Mouse (Mus musculus): ENCODE results near the gene Mrpl11. TPM values are rescaled to one million over a fixed set of nuclear protein-coding genes. Genes with fewer than 3 reads are reported as not detected.

Mrpl11 gene
- polyA plus RNA-seq, 1 experiment from 2014 or later: 93.4 TPM

DNA sequence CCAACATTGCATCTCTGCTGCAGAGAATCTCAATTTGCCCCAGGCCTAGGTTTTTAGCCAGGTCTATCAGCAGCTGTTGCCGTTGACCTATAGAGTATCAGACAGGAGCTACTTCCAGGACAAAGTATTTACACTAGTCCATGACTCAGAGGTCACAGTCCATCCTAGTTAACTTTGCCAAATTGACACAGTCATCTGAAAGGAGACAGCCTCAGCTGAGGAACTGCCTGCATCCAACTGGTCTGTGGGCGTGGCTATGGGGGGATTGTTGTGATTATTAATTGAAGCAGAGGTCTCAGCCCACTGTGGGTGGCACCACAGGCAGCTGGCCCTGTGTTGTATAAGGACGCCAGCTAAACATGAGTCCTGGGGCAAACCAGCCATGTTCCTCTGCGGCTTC lies 43.0 kb downstream of the Mrpl11 start:
- no peaks in the 10 kb centered on the region for H3K27me3 ChIP-seq (ENCODE audit: control insufficient read depth, insufficient read depth, low read depth, low read length)
- WGBS: 65% methylated on average over 4 of the region's 4 CpGs
- no peaks in the 10 kb centered on the region for H3K9me3 ChIP-seq (ENCODE audit: control insufficient read depth, low read length)
- no peak overlapping the region for H3K4me2 ChIP-seq (ENCODE audit: low read depth, low read length)
- peaks cover 8% of the 10 kb centered on the region for H3K4me1 ChIP-seq (replicated peaks; ENCODE audit: control insufficient read depth, insufficient read depth, low read length)
- no peak for ATAC-seq (ENCODE audit: low read depth)
- no peak overlapping the region for H3K27ac ChIP-seq (ENCODE audit: low read length)
- no peak overlapping the region for H3K9ac ChIP-seq (ENCODE audit: low read length)
- no peak overlapping the region for H3K4me3 ChIP-seq (ENCODE audit: low read length)
- H3K36me3 ChIP-seq (ENCODE audit: control insufficient read depth, insufficient read depth, low read length): no peaks in the 10 kb centered on the region

DNA sequence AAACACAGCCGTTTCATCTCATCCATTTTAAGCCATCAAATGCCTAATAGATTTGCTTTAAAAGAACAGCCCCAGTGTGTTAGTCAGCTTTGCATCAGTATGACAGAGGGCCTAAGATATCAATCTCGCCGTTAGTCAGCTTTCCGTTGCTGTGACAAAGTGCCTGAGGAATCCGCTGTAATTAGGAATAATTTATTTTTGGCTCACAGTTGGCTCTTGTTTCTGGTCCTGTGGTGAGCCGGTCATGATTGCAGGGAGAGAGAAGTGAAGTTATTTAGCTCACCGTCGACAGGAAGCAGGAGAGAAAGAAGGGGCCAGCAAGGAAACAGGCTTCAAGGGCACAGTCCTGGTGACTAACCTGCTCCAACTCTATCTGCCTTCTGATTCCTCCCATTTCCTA lies 51.2 kb downstream of the Mrpl11 start:
- no peak overlapping the region for H3K27ac ChIP-seq (ENCODE audit: low read length)
- ATAC-seq (ENCODE audit: low read depth): no peak
- 54% methylated on average over 8 of the region's 8 CpGs for WGBS

GRCm38 (mm10) chr19:5014961-5015398 lies 53.0 kb downstream of the Mrpl11 start:
- Histone ChIP-seq H3K4me2 (ENCODE audit: low read depth, low read length) (no peak overlapping the region), H3K9me3 (ENCODE audit: control insufficient read depth, low read length) (no peaks in the 10 kb centered on the region), H3K27ac (ENCODE audit: low read length) (no peak overlapping the region), H3K4me3 (ENCODE audit: low read length) (no peak overlapping the region), H3K27me3 (ENCODE audit: control insufficient read depth, insufficient read depth, low read depth, low read length) (no peaks in the 10 kb centered on the region), H3K4me1 (replicated peaks; ENCODE audit: control insufficient read depth, insufficient read depth, low read length) (peaks cover 8% of the 10 kb centered on the region), H3K9ac (ENCODE audit: low read length) (no peak overlapping the region), H3K36me3 (ENCODE audit: control insufficient read depth, insufficient read depth, low read length) (no peaks in the 10 kb centered on the region)
- 17% methylated on average over 8 of the region's 8 CpGs for WGBS
- no peak for ATAC-seq (ENCODE audit: low read depth)

More for the DNA sequence above, 51.2 kb downstream of the Mrpl11 start:
- Histone ChIP-seq H3K4me2 (ENCODE audit: low read depth, low read length) (no peak overlapping the region), H3K27me3 (ENCODE audit: control insufficient read depth, insufficient read depth, low read depth, low read length) (no peaks in the 10 kb centered on the region), H3K9me3 (ENCODE audit: control insufficient read depth, low read length) (no peaks in the 10 kb centered on the region), H3K9ac (ENCODE audit: low read length) (no peak overlapping the region), H3K4me1 (replicated peaks; ENCODE audit: control insufficient read depth, insufficient read depth, low read length) (peaks cover 8% of the 10 kb centered on the region), H3K36me3 (ENCODE audit: control insufficient read depth, insufficient read depth, low read length) (no peaks in the 10 kb centered on the region), H3K4me3 (ENCODE audit: low read length) (no peak overlapping the region)

DNA sequence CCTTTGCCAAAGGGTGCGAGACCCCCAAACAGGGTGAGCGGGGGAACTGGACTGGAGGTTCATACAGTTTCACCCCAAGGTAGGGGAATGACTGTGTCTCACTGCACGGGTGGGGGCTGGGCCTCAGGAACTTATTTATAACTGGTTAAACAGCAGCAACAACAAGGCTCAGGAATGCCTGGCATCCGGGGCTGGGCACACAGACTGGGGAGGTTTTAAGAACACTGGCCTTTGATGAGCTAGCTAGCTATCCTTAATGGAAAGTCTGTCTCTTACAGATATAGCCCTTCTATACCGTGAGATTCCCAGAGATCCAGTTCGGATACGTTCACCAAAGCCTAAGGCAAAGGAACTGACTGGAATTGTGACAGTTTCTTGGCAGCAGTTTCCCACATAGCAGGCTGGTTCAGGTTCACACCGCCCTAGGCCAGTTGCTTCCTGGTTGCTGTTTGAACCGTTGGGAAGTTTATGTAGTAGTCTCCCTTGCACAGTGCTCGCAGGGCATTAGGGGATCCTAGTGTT lies 54.3 kb downstream of the Mrpl11 start:
- peak; percentile 72; the same call in 1 of the 2 replicates for ATAC-seq (ENCODE audit: low read depth)
- Histone ChIP-seq H3K9me3 (ENCODE audit: control insufficient read depth, low read length) (no peaks in the 10 kb centered on the region), H3K4me3 (ENCODE audit: low read length) (no peak overlapping the region), H3K4me1 (replicated peaks; ENCODE audit: control insufficient read depth, insufficient read depth, low read length) (peaks cover 8% of the 10 kb centered on the region), H3K9ac (ENCODE audit: low read length) (peak overlapping the region; percentile 45), H3K4me2 (ENCODE audit: low read depth, low read length) (peak overlapping the region; percentile 45), H3K27me3 (ENCODE audit: control insufficient read depth, insufficient read depth, low read depth, low read length) (no peaks in the 10 kb centered on the region), H3K27ac (ENCODE audit: low read length) (peak overlapping the region; percentile 47), H3K36me3 (ENCODE audit: control insufficient read depth, insufficient read depth, low read length) (no peaks in the 10 kb centered on the region)
- WGBS: 23% methylated on average over 10 of the region's 10 CpGs

Other genes with a start within 250 kb of the Mrpl11 start
- gene Rbm4b, start 205.7 kb upstream of the Mrpl11 start, polyA plus RNA-seq (2015; fragmentation: Nextera tagmentation; extraction: Ambion mirVana): 57.6 and 58.7 TPM in 2 replicates
- 52.2 and 55.1 TPM in 2 replicates for gene Rbm4, start 168.2 kb upstream of the Mrpl11 start, polyA plus RNA-seq (2015; fragmentation: Nextera tagmentation; extraction: Ambion mirVana)
- 25.7 and 30.9 TPM in 2 replicates for gene Gm21992, start 150.5 kb upstream of the Mrpl11 start, polyA plus RNA-seq (2015; fragmentation: Nextera tagmentation; extraction: Ambion mirVana)
- gene Rbm14, start 150.5 kb upstream of the Mrpl11 start, polyA plus RNA-seq (2015; fragmentation: Nextera tagmentation; extraction: Ambion mirVana): 82.4 and 88.6 TPM in 2 replicates
- gene Ccs, start 122.8 kb upstream of the Mrpl11 start, polyA plus RNA-seq (2015; fragmentation: Nextera tagmentation; extraction: Ambion mirVana): 53.7 and 60.1 TPM in 2 replicates
- 0.65 and 0.72 TPM in 2 replicates for gene Ccdc87, start 122.8 kb upstream of the Mrpl11 start, polyA plus RNA-seq (2015; fragmentation: Nextera tagmentation; extraction: Ambion mirVana)
- 23.5 and 26.6 TPM in 2 replicates for gene Ctsf, start 107.0 kb upstream of the Mrpl11 start, polyA plus RNA-seq (2015; fragmentation: Nextera tagmentation; extraction: Ambion mirVana)
- 2.1 and 5.0 TPM in 2 replicates for gene Actn3, start 84.2 kb upstream of the Mrpl11 start, polyA plus RNA-seq (2015; fragmentation: Nextera tagmentation; extraction: Ambion mirVana)
- 8.3 and 9.4 TPM in 2 replicates for gene Zdhhc24, start 83.5 kb upstream of the Mrpl11 start, polyA plus RNA-seq (2015; fragmentation: Nextera tagmentation; extraction: Ambion mirVana)
- 4.2 and 4.9 TPM in 2 replicates for gene Bbs1, start 55.5 kb upstream of the Mrpl11 start, polyA plus RNA-seq (2015; fragmentation: Nextera tagmentation; extraction: Ambion mirVana)
- gene Dpp3, start 33.9 kb upstream of the Mrpl11 start, polyA plus RNA-seq (2015; fragmentation: Nextera tagmentation; extraction: Ambion mirVana): 94.6 and 95.1 TPM in 2 replicates
- gene Peli3, start 19.0 kb upstream of the Mrpl11 start, polyA plus RNA-seq (2015; fragmentation: Nextera tagmentation; extraction: Ambion mirVana): 1.9 and 2.1 TPM in 2 replicates
- gene Npas4, start 28.2 kb downstream of the Mrpl11 start, polyA plus RNA-seq (2015; fragmentation: Nextera tagmentation; extraction: Ambion mirVana): 0.09 TPM in 1 of 2 replicates, not detected in the other
- gene Slc29a2, start 61.7 kb downstream of the Mrpl11 start, polyA plus RNA-seq (2015; fragmentation: Nextera tagmentation; extraction: Ambion mirVana): 2.7 and 3.6 TPM in 2 replicates
- gene B4gat1, start 76.7 kb downstream of the Mrpl11 start, polyA plus RNA-seq (2015; fragmentation: Nextera tagmentation; extraction: Ambion mirVana): 47.6 and 49.4 TPM in 2 replicates
- 2.5 and 3.5 TPM in 2 replicates for gene AC124502.3, start 76.7 kb downstream of the Mrpl11 start, polyA plus RNA-seq (2015; fragmentation: Nextera tagmentation; extraction: Ambion mirVana)
- 41.6 and 45.0 TPM in 2 replicates for gene Brms1, start 79.2 kb downstream of the Mrpl11 start, polyA plus RNA-seq (2015; fragmentation: Nextera tagmentation; extraction: Ambion mirVana)
- 3.7 and 4.2 TPM in 2 replicates for gene Rin1, start 88.3 kb downstream of the Mrpl11 start, polyA plus RNA-seq (2015; fragmentation: Nextera tagmentation; extraction: Ambion mirVana)
- 69.1 and 80.6 TPM in 2 replicates for gene Cd248, start 105.9 kb downstream of the Mrpl11 start, polyA plus RNA-seq (2015; fragmentation: Nextera tagmentation; extraction: Ambion mirVana)
- 3.6 and 3.8 TPM in 2 replicates for gene Tmem151a, start 123.4 kb downstream of the Mrpl11 start, polyA plus RNA-seq (2015; fragmentation: Nextera tagmentation; extraction: Ambion mirVana)
- 95.3 and 101 TPM in 2 replicates for gene Yif1a, start 126.4 kb downstream of the Mrpl11 start, polyA plus RNA-seq (2015; fragmentation: Nextera tagmentation; extraction: Ambion mirVana)
- 5.6 and 7.0 TPM in 2 replicates for gene Cnih2, start 136.4 kb downstream of the Mrpl11 start, polyA plus RNA-seq (2015; fragmentation: Nextera tagmentation; extraction: Ambion mirVana)
- gene Rab1b, start 144.9 kb downstream of the Mrpl11 start, polyA plus RNA-seq (2015; fragmentation: Nextera tagmentation; extraction: Ambion mirVana): 289 and 295 TPM in 2 replicates
- 14.6 and 17.0 TPM in 2 replicates for gene Klc2, start 156.4 kb downstream of the Mrpl11 start, polyA plus RNA-seq (2015; fragmentation: Nextera tagmentation; extraction: Ambion mirVana)

Measured in lung, embryonic 16.5 days (tissue).